Mouse (Mus musculus): ENCODE data around the gene Rpl22. TPM values are rescaled to one million over a fixed set of nuclear protein-coding genes. Genes with fewer than 3 reads are reported as not detected.

Rpl22 gene
- 163 and 443 TPM in 2 replicates for polyA plus RNA-seq (2012; rRNA removed)
- polyA plus RNA-seq (2014; fragmentation: Nextera tagmentation; extraction: Ambion mirVana) = 298 and 303 TPM in 2 replicates

GRCm38 (mm10) chr4:152325574-152326411, at the start of gene Rpl22:
TSS of gene Rpl22 (plus strand) at chr4:152325742.
- peak; percentile 97 for ATAC-seq (ENCODE audit: insufficient read depth)
- no peaks in the 10 kb centered on the region for H3K9me3 ChIP-seq (ENCODE audit: control insufficient read depth, low read length)
- under 1% methylated on average over 69 of the region's 70 CpGs for WGBS (ENCODE audit: insufficient replicate concordance)
- H3K27ac ChIP-seq = peak within 1 kb of the TSS; percentile 56
- TF ChIP-seq EP300 (IDR thresholded peaks at IDR 0.05; ENCODE audit: low read depth) (peak; percentile 46; the same call in 1 of the 2 replicates), CTCF (IDR thresholded peaks at IDR 0.05; ENCODE audit: low read depth) (peak; percentile 48)
- H3K4me2 ChIP-seq (ENCODE audit: low read depth) = peak within 1 kb of the TSS; percentile 92
- peak; percentile 95 for DNase-seq (ENCODE audit: low read depth in 3 of 3, low spot score in 3 of 3)
- no peaks in the 10 kb centered on the region for H3K27me3 ChIP-seq (ENCODE audit: control insufficient read depth, insufficient read depth, low read length)
- peak within 1 kb of the TSS; percentile 96 for H3K9ac ChIP-seq (replicated peaks)
- peaks cover 27% of the 10 kb centered on the region for H3K36me3 ChIP-seq (replicated peaks; ENCODE audit: control insufficient read depth, insufficient read depth, low read depth)
- peak within 1 kb of the TSS; percentile 86 to 99 for H3K4me3 ChIP-seq (ENCODE audit: insufficient read depth in 1 of 2, low read depth in 2 of 2, low read length in 2 of 2)
- peaks cover 12 to 14% of the 10 kb centered on the region in 2 experiments for H3K4me1 ChIP-seq (replicated peaks; ENCODE audit: control insufficient read depth in 2 of 2, insufficient read depth in 2 of 2, low read length in 1 of 2)

- DNase-seq (ENCODE audit: low read depth in 3 of 3, low spot score in 3 of 3) = no peak
- H3K27ac ChIP-seq = no peak overlapping the region
- H3K27me3 ChIP-seq (ENCODE audit: control insufficient read depth, insufficient read depth, low read length) = peaks cover 38% of the 10 kb centered on the region
- H3K9me3 ChIP-seq (ENCODE audit: control insufficient read depth, low read length) = no peaks in the 10 kb centered on the region
- ATAC-seq (ENCODE audit: insufficient read depth) = no peak
- H3K4me1 ChIP-seq (replicated peaks; ENCODE audit: control insufficient read depth in 2 of 2, insufficient read depth in 2 of 2, low read length in 1 of 2) = no peaks in the 10 kb centered on the region
- H3K36me3 ChIP-seq (replicated peaks; ENCODE audit: control insufficient read depth, insufficient read depth, low read depth) = no peaks in the 10 kb centered on the region
- 45% methylated on average over 10 of the region's 10 CpGs for WGBS (ENCODE audit: insufficient replicate concordance)
- H3K9ac ChIP-seq (replicated peaks) = no peak overlapping the region
- no peak overlapping the region for H3K4me3 ChIP-seq (ENCODE audit: insufficient read depth in 1 of 2, low read depth in 2 of 2, low read length in 2 of 2)
- TF ChIP-seq EP300 (IDR thresholded peaks at IDR 0.05; ENCODE audit: low read depth) = no peak
- TF ChIP-seq CTCF (IDR thresholded peaks at IDR 0.05; ENCODE audit: low read depth) = peak; percentile 81
- no peak overlapping the region for H3K4me2 ChIP-seq (ENCODE audit: low read depth)
Measured at GRCm38 (mm10) chr4:152276389-152277347, 48.9 kb upstream of the Rpl22 start.

- ATAC-seq (ENCODE audit: insufficient read depth) (no peak), DNase-seq (ENCODE audit: low read depth in 3 of 3, low spot score in 3 of 3) (no peak)
- Histone ChIP-seq H3K4me3 (ENCODE audit: insufficient read depth in 1 of 2, low read depth in 2 of 2, low read length in 2 of 2) (no peak overlapping the region), H3K4me2 (ENCODE audit: low read depth) (no peak overlapping the region), H3K4me1 (replicated peaks; ENCODE audit: control insufficient read depth in 2 of 2, insufficient read depth in 2 of 2, low read length in 1 of 2) (no peaks in the 10 kb centered on the region), H3K9me3 (ENCODE audit: control insufficient read depth, low read length) (no peaks in the 10 kb centered on the region), H3K27ac (no peak overlapping the region), H3K9ac (replicated peaks) (no peak overlapping the region), H3K27me3 (ENCODE audit: control insufficient read depth, insufficient read depth, low read length) (peaks cover 49% of the 10 kb centered on the region), H3K36me3 (replicated peaks; ENCODE audit: control insufficient read depth, insufficient read depth, low read depth) (no peaks in the 10 kb centered on the region)
- 77% methylated on average over 2 of the region's 2 CpGs for WGBS (ENCODE audit: insufficient replicate concordance)
- no peak for TF ChIP-seq EP300 (IDR thresholded peaks at IDR 0.05; ENCODE audit: low read depth)
- peak; percentile 33; the same call in 1 of the 2 replicates for TF ChIP-seq CTCF (IDR thresholded peaks at IDR 0.05; ENCODE audit: low read depth)
Measured at GRCm38 (mm10) chr4:152277916-152278315, 47.6 kb upstream of the Rpl22 start.

GRCm38 (mm10) chr4:152278986-152279385, 46.6 kb upstream of the Rpl22 start:
- Histone ChIP-seq H3K9ac (replicated peaks) (no peak overlapping the region), H3K4me1 (replicated peaks; ENCODE audit: control insufficient read depth in 2 of 2, insufficient read depth in 2 of 2, low read length in 1 of 2) (no peaks in the 10 kb centered on the region), H3K27me3 (ENCODE audit: control insufficient read depth, insufficient read depth, low read length) (peaks cover 49% of the 10 kb centered on the region), H3K27ac (no peak overlapping the region), H3K9me3 (ENCODE audit: control insufficient read depth, low read length) (no peaks in the 10 kb centered on the region), H3K4me2 (ENCODE audit: low read depth) (no peak overlapping the region), H3K4me3 (ENCODE audit: insufficient read depth in 1 of 2, low read depth in 2 of 2, low read length in 2 of 2) (no peak overlapping the region), H3K36me3 (replicated peaks; ENCODE audit: control insufficient read depth, insufficient read depth, low read depth) (no peaks in the 10 kb centered on the region)
- no peak for ATAC-seq (ENCODE audit: insufficient read depth)
- WGBS (ENCODE audit: insufficient replicate concordance) = 77% methylated on average over 23 of the region's 23 CpGs
- TF ChIP-seq EP300 (IDR thresholded peaks at IDR 0.05; ENCODE audit: low read depth) (no peak), CTCF (IDR thresholded peaks at IDR 0.05; ENCODE audit: low read depth) (no peak)
- DNase-seq (ENCODE audit: low read depth in 3 of 3, low spot score in 3 of 3) = no peak
